Mouse (Mus musculus): ENCODE measurements around the gene Mxi1.
"Not testable (repeated sequence)": the region's sequence is repeated elsewhere in the genome, so short reads cannot be mapped to it uniquely, and the experiment has no call there.

DNA sequence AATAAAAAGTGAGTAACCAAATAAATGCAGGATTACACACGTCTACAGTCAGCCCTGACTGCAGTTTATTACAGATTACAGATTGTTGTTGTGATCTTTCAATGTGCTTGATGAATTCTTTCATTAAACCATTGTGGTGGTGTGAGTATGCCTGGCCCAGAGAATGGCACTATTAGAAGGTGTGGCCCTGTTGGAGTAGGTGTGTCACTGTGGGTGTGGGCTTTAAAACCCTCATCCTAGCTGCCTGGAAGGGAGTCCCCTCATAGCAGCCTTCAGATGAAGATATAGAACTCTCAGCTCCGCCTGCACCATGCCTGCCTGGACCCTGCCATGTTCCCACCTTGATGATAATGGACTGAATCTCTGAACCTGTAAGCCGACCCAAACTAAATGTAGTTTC lies 84.6 kb downstream of the Mxi1 start:
- not testable (repeated sequence) for TF ChIP-seq CTCF (IDR thresholded peaks at IDR 0.05; ENCODE audit: low read depth); EP300 (optimal IDR thresholded peaks at IDR 0.05)
